Mouse (Mus musculus) hindbrain, embryonic 16.5 days (tissue): ENCODE data around the gene Trim80. TPM values are rescaled to one million over a fixed set of nuclear protein-coding genes. Genes with fewer than 3 reads are reported as not detected.

Experiments used
- ATAC-seq: fragments of 200-750 bp; cut with Nextera tagmentation; 2 replicates; pipeline ENCODE4 v1.8.0; 2017; ENCODE audit warnings: moderate TSS enrichment, moderate library complexity
- H3K27ac ChIP-seq: fragments of 300-500 bp; sonication (generic); 2 replicates; pipeline ENCODE4 v1.5.1; 2014; ENCODE audit warnings: low read depth, mild to moderate bottlenecking, control low read depth, low read length, moderate library complexity
- H3K27me3 ChIP-seq: fragments of 300-500 bp; sonication (generic); replicated peaks from 2 replicates; pipeline ENCODE4 v1.6.1; 2014; ENCODE audit warnings: low read length; ENCODE audit not compliant: control insufficient read depth, insufficient read depth
- H3K36me3 ChIP-seq: fragments of 300-500 bp; sonication (generic); 2 replicates; pipeline ENCODE4 v1.6.1; 2014; ENCODE audit warnings: mild to moderate bottlenecking, low read length, moderate library complexity, mixed read lengths; ENCODE audit not compliant: control insufficient read depth, insufficient read depth
- H3K4me1 ChIP-seq: fragments of 300-500 bp; sonication (generic); 2 replicates; pipeline ENCODE4 v1.6.1; 2014; ENCODE audit warnings: low read depth, low read length; ENCODE audit not compliant: control insufficient read depth, insufficient read depth
- H3K4me2 ChIP-seq: fragments of 300-500 bp; sonication (generic); 2 replicates; pipeline ENCODE4 v1.6.1; 2014; ENCODE audit warnings: mild to moderate bottlenecking, low read length, control low read depth, moderate library complexity
- H3K4me3 ChIP-seq: fragments of 300-500 bp; sonication (generic); 2 replicates; pipeline ENCODE4 v1.5.1; 2014; ENCODE audit warnings: mild to moderate bottlenecking, low read length, control low read depth, moderate library complexity
- H3K9ac ChIP-seq: fragments of 300-500 bp; sonication (generic); 2 replicates; pipeline ENCODE4 v1.6.1; 2014; ENCODE audit warnings: low read depth, mild to moderate bottlenecking, control low read depth, low read length, moderate library complexity
- H3K9me3 ChIP-seq: fragments of 300-500 bp; sonication (generic); 2 replicates; pipeline ENCODE4 v1.6.1; 2014; ENCODE audit warnings: mild to moderate bottlenecking, low read length, moderate library complexity; ENCODE audit not compliant: control insufficient read depth
- WGBS: fragments of 180-500 bp; shearing (Covaris S2); extraction: QIAGEN DNeasy Blood & Tissue Kit; methylation state at CpG from one replicate; pipeline ENCODE4 v1.1.7; 2014; 5-methylcytosine and 5-hydroxymethylcytosine counted together
- polyA plus RNA-seq: library from polyadenylated mRNA; unstranded; fragments of >200 nt; fragmentation: Nextera tagmentation; extraction: Ambion mirVana; gene quantifications from 2 replicates; pipeline ENCODE4 v1.2.1, GENCODE M21; 2015

Trim80 gene
- polyA plus RNA-seq, 1 experiment from 2014 or later: 0.15 TPM

GRCm38 (mm10) chr11:115424666-115425065 lies 15.7 kb upstream of the Trim80 start:
- no peak for ATAC-seq
- Histone ChIP-seq H3K9me3 (no peaks in the 10 kb centered on the region), H3K27me3 (no peaks in the 10 kb centered on the region), H3K9ac (no peak overlapping the region), H3K27ac (no peak overlapping the region), H3K36me3 (peaks cover 5% of the 10 kb centered on the region), H3K4me3 (no peak overlapping the region), H3K4me2 (no peak overlapping the region), H3K4me1 (peaks cover 17% of the 10 kb centered on the region)
- WGBS: 91% methylated on average over 7 of the region's 7 CpGs

GRCm38 (mm10) chr11:115425671-115426070 lies 14.7 kb upstream of the Trim80 start:
- Histone ChIP-seq H3K36me3 (peaks cover 15% of the 10 kb centered on the region), H3K4me1 (peaks cover 17% of the 10 kb centered on the region), H3K27me3 (no peaks in the 10 kb centered on the region), H3K27ac (no peak overlapping the region), H3K4me2 (no peak overlapping the region), H3K4me3 (no peak overlapping the region), H3K9ac (no peak overlapping the region), H3K9me3 (no peaks in the 10 kb centered on the region)
- ATAC-seq: no peak
- 93% methylated on average over 6 of the region's 6 CpGs for WGBS

GRCm38 (mm10) chr11:115427482-115428331 lies 12.6 kb upstream of the Trim80 start:
- Histone ChIP-seq H3K9me3 (no peaks in the 10 kb centered on the region), H3K4me2 (peak overlapping the region; percentile 48), H3K27ac (peak overlapping the region; percentile 62; the same call in 1 of the 2 replicates), H3K27me3 (no peaks in the 10 kb centered on the region), H3K4me3 (0 out of 2 replicates have a peak overlapping the region, but pooled peaks have one; percentile 10), H3K9ac (peak overlapping the region; percentile 55), H3K4me1 (peaks cover 6% of the 10 kb centered on the region), H3K36me3 (peaks cover 26% of the 10 kb centered on the region)
- WGBS: 33% methylated on average over 20 of the region's 20 CpGs
- peak; percentile 83 for ATAC-seq

GRCm38 (mm10) chr11:115429307-115429706 lies 11.0 kb upstream of the Trim80 start:
- Histone ChIP-seq H3K4me1 (peaks cover 6% of the 10 kb centered on the region), H3K4me3 (no peak overlapping the region), H3K9ac (no peak overlapping the region), H3K4me2 (no peak overlapping the region), H3K36me3 (peaks cover 26% of the 10 kb centered on the region), H3K9me3 (no peaks in the 10 kb centered on the region), H3K27me3 (no peaks in the 10 kb centered on the region), H3K27ac (no peak overlapping the region)
- no peak for ATAC-seq
- 88% methylated on average over 7 of the region's 7 CpGs for WGBS

- Histone ChIP-seq H3K9ac (no peak overlapping the region), H3K4me2 (no peak overlapping the region), H3K9me3 (no peaks in the 10 kb centered on the region), H3K4me1 (peaks cover 8% of the 10 kb centered on the region), H3K36me3 (peaks cover 26% of the 10 kb centered on the region), H3K4me3 (no peak overlapping the region), H3K27ac (no peak overlapping the region), H3K27me3 (no peaks in the 10 kb centered on the region)
- whole genome bisulfite sequencing: 96% methylated on average over 6 of the region's 6 CpGs
- no peak for ATAC-seq
These were observed 9.8 kb upstream of the Trim80 start for GRCm38 (mm10) chr11:115430561-115430960.

- Histone ChIP-seq H3K4me2 (no peak overlapping the region), H3K4me3 (no peak overlapping the region), H3K4me1 (peaks cover 13% of the 10 kb centered on the region), H3K27me3 (no peaks in the 10 kb centered on the region), H3K9ac (no peak overlapping the region), H3K9me3 (no peaks in the 10 kb centered on the region), H3K27ac (no peak overlapping the region), H3K36me3 (peaks cover 26% of the 10 kb centered on the region)
- no peak for ATAC-seq
- WGBS: 86% methylated on average over 4 of the region's 4 CpGs
These were observed 7.5 kb upstream of the Trim80 start for GRCm38 (mm10) chr11:115432814-115433213.

GRCm38 (mm10) chr11:115433342-115433741 lies 7.0 kb upstream of the Trim80 start:
- H3K9ac ChIP-seq: no peak overlapping the region
- H3K36me3 ChIP-seq: peaks cover 26% of the 10 kb centered on the region
- no peaks in the 10 kb centered on the region for H3K27me3 ChIP-seq
- H3K27ac ChIP-seq: no peak overlapping the region
- no peak for ATAC-seq
- no peak overlapping the region for H3K4me3 ChIP-seq
- H3K4me2 ChIP-seq: no peak overlapping the region
- H3K4me1 ChIP-seq: peaks cover 10% of the 10 kb centered on the region
- WGBS: 75% methylated on average over 6 of the region's 6 CpGs
- no peaks in the 10 kb centered on the region for H3K9me3 ChIP-seq

- no peaks in the 10 kb centered on the region for H3K27me3 ChIP-seq
- peak; percentile 67 for ATAC-seq
- H3K4me2 ChIP-seq: peak overlapping the region; percentile 65
- H3K4me3 ChIP-seq: peak overlapping the region; percentile 29
- H3K9ac ChIP-seq: peak overlapping the region; percentile 45
- H3K9me3 ChIP-seq: no peaks in the 10 kb centered on the region
- H3K36me3 ChIP-seq: peaks cover 10% of the 10 kb centered on the region
- no peak overlapping the region for H3K27ac ChIP-seq
- 5% methylated on average over 31 of the region's 31 CpGs for WGBS
- H3K4me1 ChIP-seq: peaks cover 10% of the 10 kb centered on the region
These were observed 4.6 kb upstream of the Trim80 start for GRCm38 (mm10) chr11:115435596-115436337.

GRCm38 (mm10) chr11:115437571-115438122 lies 2.7 kb upstream of the Trim80 start:
- H3K27me3 ChIP-seq: no peaks in the 10 kb centered on the region
- WGBS: 75% methylated on average over 5 of the region's 5 CpGs
- no peak for ATAC-seq

More at GRCm38 (mm10) chr11:115437571-115438122, 2.7 kb upstream of the Trim80 start:
- Histone ChIP-seq H3K4me3 (no peak overlapping the region), H3K4me2 (no peak overlapping the region), H3K36me3 (no peaks in the 10 kb centered on the region), H3K9me3 (no peaks in the 10 kb centered on the region), H3K27ac (no peak overlapping the region), H3K9ac (no peak overlapping the region), H3K4me1 (peaks cover 10% of the 10 kb centered on the region)
